Mouse (Mus musculus): ENCODE measurements around the gene Opcml. TPM values are rescaled to one million over a fixed set of nuclear protein-coding genes. Genes with fewer than 3 reads are reported as not detected.

Opcml gene
- polyA plus RNA-seq, 1 experiment from 2014 or later, result 14.1 TPM

- 47% methylated on average over 5 of the region's 5 CpGs for WGBS
These were observed 99.1 kb downstream of the Opcml start for GRCm38 (mm10) chr9:27889636-27890035.

GRCm38 (mm10) chr9:27917250-27917649, 126.7 kb downstream of the Opcml start:
- H3K4me1 ChIP-seq, result no peaks in the 10 kb centered on the region
- no peak overlapping the region for H3K27ac ChIP-seq
- H3K4me3 ChIP-seq, result no peak overlapping the region
- no peak overlapping the region for H3K9ac ChIP-seq
- H3K4me2 ChIP-seq, result no peak overlapping the region
- no peaks in the 10 kb centered on the region for H3K36me3 ChIP-seq (ENCODE audit: poor library complexity, severe bottlenecking)
- 0 out of 2 replicates have a peak, but pooled peaks cover 2% of the 10 kb centered on the region for H3K9me3 ChIP-seq (replicated peaks)
- no peak for ATAC-seq
- WGBS, result 71% methylated on average over 3 of the region's 3 CpGs
- no peaks in the 10 kb centered on the region for H3K27me3 ChIP-seq

More at GRCm38 (mm10) chr9:27889636-27890035, 99.1 kb downstream of the Opcml start:
- H3K27me3 ChIP-seq, result no peaks in the 10 kb centered on the region
- no peak overlapping the region for H3K9ac ChIP-seq
- no peak overlapping the region for H3K4me2 ChIP-seq
- H3K4me3 ChIP-seq, result no peak overlapping the region
- no peak for ATAC-seq
- H3K4me1 ChIP-seq, result no peaks in the 10 kb centered on the region
- no peak overlapping the region for H3K27ac ChIP-seq
- no peaks in the 10 kb centered on the region for H3K36me3 ChIP-seq (ENCODE audit: poor library complexity, severe bottlenecking)
- H3K9me3 ChIP-seq (replicated peaks), result no peaks in the 10 kb centered on the region

- 85% methylated on average over 1 of the region's 1 CpGs for WGBS
- no peaks in the 10 kb centered on the region for H3K9me3 ChIP-seq (replicated peaks)
- no peak overlapping the region for H3K4me3 ChIP-seq
- peaks cover 10% of the 10 kb centered on the region; the same call in 1 of the 2 replicates for H3K27me3 ChIP-seq
- no peak overlapping the region for H3K4me2 ChIP-seq
- peaks cover 7% of the 10 kb centered on the region for H3K4me1 ChIP-seq
- H3K36me3 ChIP-seq (ENCODE audit: poor library complexity, severe bottlenecking), result no peaks in the 10 kb centered on the region
- ATAC-seq, result no peak
- no peak overlapping the region for H3K27ac ChIP-seq
- H3K9ac ChIP-seq, result no peak overlapping the region
These were observed 132.9 kb downstream of the Opcml start for GRCm38 (mm10) chr9:27923495-27923894.

GRCm38 (mm10) chr9:27923945-27924825, 133.6 kb downstream of the Opcml start:
- ATAC-seq, result no peak
- no peak overlapping the region for H3K4me2 ChIP-seq
- 72% methylated on average over 4 of the region's 4 CpGs for WGBS

GRCm38 (mm10) chr9:27925650-27926049, 135.1 kb downstream of the Opcml start:
- Histone ChIP-seq H3K9me3 (replicated peaks) (no peaks in the 10 kb centered on the region), H3K4me1 (peaks cover 7% of the 10 kb centered on the region), H3K27ac (no peak overlapping the region), H3K4me2 (no peak overlapping the region), H3K27me3 (peaks cover 10% of the 10 kb centered on the region; the same call in 1 of the 2 replicates), H3K4me3 (no peak overlapping the region), H3K9ac (no peak overlapping the region), H3K36me3 (ENCODE audit: poor library complexity, severe bottlenecking) (no peaks in the 10 kb centered on the region)
- no peak for ATAC-seq
- WGBS, result 27% methylated on average over 2 of the region's 2 CpGs

More at GRCm38 (mm10) chr9:27923945-27924825, 133.6 kb downstream of the Opcml start:
- Histone ChIP-seq H3K4me1 (peaks cover 7% of the 10 kb centered on the region), H3K9me3 (replicated peaks) (no peaks in the 10 kb centered on the region), H3K36me3 (ENCODE audit: poor library complexity, severe bottlenecking) (no peaks in the 10 kb centered on the region), H3K9ac (no peak overlapping the region), H3K27me3 (peaks cover 10% of the 10 kb centered on the region; the same call in 1 of the 2 replicates), H3K27ac (no peak overlapping the region), H3K4me3 (no peak overlapping the region)

- no peak overlapping the region for H3K27ac ChIP-seq
- no peak overlapping the region for H3K4me2 ChIP-seq
- H3K4me1 ChIP-seq, result no peaks in the 10 kb centered on the region
- H3K9me3 ChIP-seq (replicated peaks), result 0 out of 2 replicates have a peak, but pooled peaks cover 2% of the 10 kb centered on the region
- no peaks in the 10 kb centered on the region for H3K36me3 ChIP-seq (ENCODE audit: poor library complexity, severe bottlenecking)
- no peak overlapping the region for H3K9ac ChIP-seq
- no peak overlapping the region for H3K4me3 ChIP-seq
- no peaks in the 10 kb centered on the region for H3K27me3 ChIP-seq
- ATAC-seq, result no peak
These were observed 146.7 kb downstream of the Opcml start for GRCm38 (mm10) chr9:27937253-27937652.

- WGBS, result 93% methylated on average over 5 of the region's 5 CpGs
- ATAC-seq, result no peak
These were observed 147.1 kb downstream of the Opcml start for GRCm38 (mm10) chr9:27937660-27938059.

GRCm38 (mm10) chr9:27945323-27946010, 154.9 kb downstream of the Opcml start:
- H3K4me1 ChIP-seq, result peaks cover 9% of the 10 kb centered on the region; the same call in 1 of the 2 replicates
- ATAC-seq, result no peak
- H3K27me3 ChIP-seq, result no peaks in the 10 kb centered on the region
- no peak overlapping the region for H3K27ac ChIP-seq
- no peaks in the 10 kb centered on the region for H3K36me3 ChIP-seq (ENCODE audit: poor library complexity, severe bottlenecking)
- H3K9ac ChIP-seq, result no peak overlapping the region
- no peak overlapping the region for H3K4me3 ChIP-seq
- no peaks in the 10 kb centered on the region for H3K9me3 ChIP-seq (replicated peaks)
- H3K4me2 ChIP-seq, result no peak overlapping the region
- WGBS, result 42% methylated on average over 11 of the region's 11 CpGs

More at GRCm38 (mm10) chr9:27937660-27938059, 147.1 kb downstream of the Opcml start:
- Histone ChIP-seq H3K27ac (no peak overlapping the region), H3K4me3 (no peak overlapping the region), H3K4me2 (no peak overlapping the region), H3K4me1 (no peaks in the 10 kb centered on the region), H3K9me3 (replicated peaks) (0 out of 2 replicates have a peak, but pooled peaks cover 2% of the 10 kb centered on the region), H3K9ac (no peak overlapping the region), H3K36me3 (ENCODE audit: poor library complexity, severe bottlenecking) (no peaks in the 10 kb centered on the region), H3K27me3 (no peaks in the 10 kb centered on the region)

GRCm38 (mm10) chr9:27951110-27951509, 160.5 kb downstream of the Opcml start:
- WGBS, result 38% methylated on average over 5 of the region's 5 CpGs
- Histone ChIP-seq H3K36me3 (ENCODE audit: poor library complexity, severe bottlenecking) (no peaks in the 10 kb centered on the region), H3K9ac (no peak overlapping the region), H3K9me3 (replicated peaks) (no peaks in the 10 kb centered on the region), H3K27me3 (no peaks in the 10 kb centered on the region), H3K4me3 (no peak overlapping the region), H3K4me1 (no peaks in the 10 kb centered on the region), H3K27ac (no peak overlapping the region), H3K4me2 (no peak overlapping the region)
- ATAC-seq, result no peak

GRCm38 (mm10) chr9:27961682-27962081, 171.1 kb downstream of the Opcml start:
- ATAC-seq, result no peak
- Histone ChIP-seq H3K4me3 (no peak overlapping the region), H3K9ac (no peak overlapping the region), H3K27ac (no peak overlapping the region), H3K36me3 (ENCODE audit: poor library complexity, severe bottlenecking) (no peaks in the 10 kb centered on the region), H3K4me2 (no peak overlapping the region), H3K4me1 (peaks cover 7% of the 10 kb centered on the region), H3K9me3 (replicated peaks) (no peaks in the 10 kb centered on the region), H3K27me3 (no peaks in the 10 kb centered on the region)
- 80% methylated on average over 3 of the region's 3 CpGs for WGBS

GRCm38 (mm10) chr9:27963385-27963784, 172.8 kb downstream of the Opcml start:
- ATAC-seq, result no peak
- H3K4me2 ChIP-seq, result no peak overlapping the region
- no peaks in the 10 kb centered on the region for H3K36me3 ChIP-seq (ENCODE audit: poor library complexity, severe bottlenecking)
- H3K27me3 ChIP-seq, result no peaks in the 10 kb centered on the region
- WGBS, result 41% methylated on average over 2 of the region's 2 CpGs
- H3K27ac ChIP-seq, result no peak overlapping the region
- H3K9ac ChIP-seq, result no peak overlapping the region
- H3K4me1 ChIP-seq, result peaks cover 7% of the 10 kb centered on the region
- no peak overlapping the region for H3K4me3 ChIP-seq
- H3K9me3 ChIP-seq (replicated peaks), result no peaks in the 10 kb centered on the region

- peaks cover 7% of the 10 kb centered on the region for H3K4me1 ChIP-seq
- 52% methylated on average over 10 of the region's 10 CpGs for WGBS
These were observed 174.5 kb downstream of the Opcml start for GRCm38 (mm10) chr9:27964902-27965550.

More at GRCm38 (mm10) chr9:27964902-27965550, 174.5 kb downstream of the Opcml start:
- Histone ChIP-seq H3K27me3 (no peaks in the 10 kb centered on the region), H3K9ac (no peak overlapping the region), H3K27ac (no peak overlapping the region), H3K9me3 (replicated peaks) (no peaks in the 10 kb centered on the region), H3K4me3 (no peak overlapping the region), H3K4me2 (no peak overlapping the region), H3K36me3 (ENCODE audit: poor library complexity, severe bottlenecking) (no peaks in the 10 kb centered on the region)
- 0 out of 2 replicates have a peak, but pooled peaks have one; percentile 50 for ATAC-seq

Measured in forebrain, embryonic 13.5 days (tissue).